Mouse (Mus musculus) lung, postnatal 0 days (tissue): ENCODE results near the gene Col1a1. TPM values are rescaled to one million over a fixed set of nuclear protein-coding genes. Genes with fewer than 3 reads are reported as not detected.
A peak's percentile ranks its signal among the peaks of the same experiment; 100 is the strongest.

Source experiments
- ATAC-seq: fragments of 200-750 bp; cut with Nextera tagmentation; 2 replicates; pipeline ENCODE4 v1.8.0; 2017; ENCODE audit warnings: moderate library complexity
- DNase-seq: peaks from one replicate; pipeline ENCODE4 v3.0.0-alpha.2; 2016; ENCODE audit warnings: low spot score
- H3K27ac ChIP-seq: fragments of 300-500 bp; sonication (generic); 2 replicates; pipeline ENCODE4 v1.5.1; 2014; ENCODE audit warnings: antibody characterized with exemption, mild to moderate bottlenecking, low read length, mixed read lengths
- H3K27me3 ChIP-seq: fragments of 300-500 bp; sonication (generic); replicated peaks from 2 replicates; pipeline ENCODE4 v1.6.1; 2014; ENCODE audit warnings: low read length, mixed read lengths; ENCODE audit not compliant: insufficient read depth
- H3K36me3 ChIP-seq: fragments of 300-500 bp; sonication (generic); 2 replicates; pipeline ENCODE4 v1.6.1; 2014; ENCODE audit warnings: low read length, mixed read lengths; ENCODE audit not compliant: insufficient read depth
- H3K4me1 ChIP-seq: fragments of 300-500 bp; sonication (generic); 2 replicates; pipeline ENCODE4 v1.6.1; 2014; ENCODE audit warnings: antibody characterized with exemption, low read depth, low read length, mixed read lengths; ENCODE audit not compliant: insufficient read depth
- H3K4me2 ChIP-seq: fragments of 300-500 bp; sonication (generic); replicated peaks from 2 replicates; pipeline ENCODE4 v1.6.1; 2014; ENCODE audit warnings: low read depth, mild to moderate bottlenecking, low read length, moderate library complexity, mixed read lengths
- H3K4me3 ChIP-seq: fragments of 300-500 bp; sonication (generic); 2 replicates; pipeline ENCODE4 v1.5.1; 2014; ENCODE audit warnings: low read depth, low read length
- H3K9ac ChIP-seq: fragments of 300-500 bp; sonication (generic); replicated peaks from 2 replicates; pipeline ENCODE4 v1.6.1; 2014; ENCODE audit warnings: low read depth, mild to moderate bottlenecking
- H3K9me3 ChIP-seq: fragments of 300-500 bp; sonication (generic); 2 replicates; pipeline ENCODE4 v1.6.1; 2016; ENCODE audit warnings: low read length, mixed read lengths
- CTCF ChIP-seq: IDR thresholded peaks from 2 replicates; pipeline ENCODE4 v1.5.1; 2016; ENCODE audit warnings: antibody characterized with exemption, mild to moderate bottlenecking
- EP300 ChIP-seq: IDR thresholded peaks from 2 replicates; pipeline ENCODE4 v1.6.1; 2016; ENCODE audit warnings: antibody characterized with exemption, mild to moderate bottlenecking, control low read depth
- WGBS: fragments of 180-500 bp; shearing (Covaris S2); extraction: QIAGEN DNeasy Blood & Tissue Kit; methylation state at CpG from one replicate; pipeline ENCODE4 v1.1.7; 2014; 5-methylcytosine and 5-hydroxymethylcytosine counted together
- polyA plus RNA-seq: library from polyadenylated mRNA; unstranded; fragments of >200 nt; fragmentation: Nextera tagmentation; extraction: Ambion mirVana; gene quantifications from 2 replicates; pipeline ENCODE4 v1.2.1, GENCODE M21; 2015

Col1a1 gene
- polyA plus RNA-seq, 1 experiment from 2014 or later = 478 TPM

DNA sequence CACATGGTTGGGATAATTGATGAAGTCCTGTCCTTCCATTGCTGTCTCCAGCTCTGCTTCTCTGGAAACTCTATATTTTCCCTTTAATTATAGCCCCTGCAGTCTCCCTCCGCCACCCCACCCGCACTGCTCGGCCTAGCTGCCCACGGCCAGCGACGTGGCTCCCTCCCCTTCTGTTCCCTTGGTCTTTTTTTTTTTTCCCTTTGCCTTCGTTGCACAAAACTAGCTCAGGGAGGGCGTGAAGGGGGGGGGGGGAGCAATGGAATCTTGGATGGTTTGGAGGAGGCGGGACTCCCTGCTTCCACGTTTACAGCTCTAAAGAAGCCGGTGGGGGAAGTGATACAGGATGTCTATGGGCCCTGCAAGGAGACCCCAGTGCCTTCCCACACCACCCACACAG, 1.5 kb upstream of the Col1a1 start:
- H3K36me3 ChIP-seq = no peaks in the 10 kb centered on the region
- H3K27me3 ChIP-seq = peaks cover 16% of the 10 kb centered on the region; the same call in 1 of the 2 replicates
- H3K4me2 ChIP-seq = no peak overlapping the region
- no peak overlapping the region for H3K4me3 ChIP-seq
- WGBS = 38% methylated on average over 11 of the region's 11 CpGs
- H3K27ac ChIP-seq = peak overlapping the region; percentile 59; the same call in 1 of the 2 replicates
- TF ChIP-seq CTCF = no peak
- TF ChIP-seq EP300 = no peak
- no peaks in the 10 kb centered on the region for H3K9me3 ChIP-seq
- no peaks in the 10 kb centered on the region for H3K4me1 ChIP-seq
- peak; percentile 59 for DNase-seq
- no peak for ATAC-seq
- H3K9ac ChIP-seq = no peak overlapping the region

DNA sequence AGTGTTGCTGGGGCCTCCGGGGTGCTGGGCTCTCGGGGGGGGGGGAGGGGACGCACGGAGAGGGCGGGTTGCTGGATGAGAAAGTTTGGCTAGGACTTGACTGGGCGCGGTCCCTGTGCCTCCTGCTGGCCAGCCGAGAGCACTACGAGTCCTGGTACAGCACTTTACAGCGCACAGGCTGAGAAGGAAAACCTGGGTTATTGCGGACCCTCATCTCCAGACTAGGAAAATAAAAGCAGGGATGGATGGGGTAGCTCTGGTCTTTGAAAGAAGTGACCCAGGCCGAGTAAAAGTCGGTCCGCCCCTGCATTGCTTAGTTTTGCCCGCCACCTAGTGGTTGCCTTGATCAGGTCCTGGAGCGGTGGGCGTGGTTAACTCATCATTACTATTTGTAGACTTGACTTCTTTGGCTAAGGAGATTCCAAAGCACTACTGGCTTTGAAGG, 849 bp downstream of the Col1a1 start:
- ATAC-seq = peak; percentile 68
- peak overlapping the region; percentile 61 for H3K4me2 ChIP-seq
- TF ChIP-seq CTCF = peak; percentile 92
- peak; percentile 19; the same call in 1 of the 2 replicates for TF ChIP-seq EP300
- H3K27me3 ChIP-seq = peaks cover 16% of the 10 kb centered on the region; the same call in 1 of the 2 replicates
- DNase-seq = peak; percentile 97
- no peak overlapping the region for H3K9ac ChIP-seq
- no peaks in the 10 kb centered on the region for H3K4me1 ChIP-seq
- WGBS = under 1% methylated on average over 14 of the region's 17 CpGs
- H3K27ac ChIP-seq = peak overlapping the region; percentile 76
- H3K36me3 ChIP-seq = no peaks in the 10 kb centered on the region
- H3K9me3 ChIP-seq = no peaks in the 10 kb centered on the region
- H3K4me3 ChIP-seq = peak overlapping the region; percentile 42

DNA sequence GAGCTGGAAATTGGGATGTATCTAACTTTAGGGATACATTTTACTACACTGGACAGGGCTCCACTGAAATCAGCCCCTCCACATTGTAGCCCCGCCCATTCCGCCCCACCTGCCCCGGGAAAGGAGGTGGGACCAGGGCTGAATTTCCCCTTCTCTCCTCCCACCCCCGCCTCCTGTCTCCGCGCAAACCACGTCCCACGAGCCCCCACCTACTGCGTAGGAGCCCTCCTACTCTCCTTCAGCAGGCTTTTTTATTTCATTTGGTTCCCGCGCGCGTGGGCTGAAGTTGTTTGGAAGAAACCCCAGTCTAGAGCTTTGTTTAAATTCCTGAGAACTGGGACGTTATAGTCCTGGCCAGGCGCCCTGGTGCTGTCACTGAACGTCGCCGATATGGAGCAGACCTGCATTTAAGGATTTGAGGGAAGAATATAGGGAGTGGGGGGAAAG, 1.3 kb downstream of the Col1a1 start:
- H3K27me3 ChIP-seq = peaks cover 16% of the 10 kb centered on the region; the same call in 1 of the 2 replicates
- no peaks in the 10 kb centered on the region for H3K9me3 ChIP-seq
- H3K36me3 ChIP-seq = no peaks in the 10 kb centered on the region
- H3K9ac ChIP-seq = no peak overlapping the region
- DNase-seq = peak; percentile 54
- TF ChIP-seq CTCF (no peak), EP300 (no peak)
- peak overlapping the region; percentile 42 for H3K4me3 ChIP-seq
- 1% methylated on average over 18 of the region's 18 CpGs for WGBS
- peak overlapping the region; percentile 38; the same call in 1 of the 2 replicates for H3K27ac ChIP-seq
- ATAC-seq = peak; percentile 20
- no peaks in the 10 kb centered on the region for H3K4me1 ChIP-seq
- H3K4me2 ChIP-seq = peak overlapping the region; percentile 61

DNA sequence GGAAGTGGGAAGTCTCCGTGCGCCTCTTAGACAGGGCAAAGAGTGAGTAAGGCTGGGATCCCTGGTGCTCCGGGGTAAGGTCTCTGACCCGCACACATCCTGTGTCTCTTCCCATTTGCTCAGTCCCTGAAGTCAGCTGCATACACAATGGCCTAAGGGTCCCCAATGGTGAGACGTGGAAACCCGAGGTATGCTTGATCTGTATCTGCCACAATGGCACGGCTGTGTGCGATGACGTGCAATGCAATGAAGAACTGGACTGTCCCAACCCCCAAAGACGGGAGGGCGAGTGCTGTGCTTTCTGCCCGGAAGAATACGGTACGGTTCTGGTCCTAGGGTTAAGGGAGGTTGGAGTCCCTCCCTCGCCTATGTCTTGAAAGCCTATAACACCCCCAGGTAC, 1.8 kb downstream of the Col1a1 start:
- no peak for DNase-seq
- peaks cover 16% of the 10 kb centered on the region; the same call in 1 of the 2 replicates for H3K27me3 ChIP-seq
- no peaks in the 10 kb centered on the region for H3K4me1 ChIP-seq
- WGBS = under 1% methylated on average over 15 of the region's 15 CpGs
- no peak overlapping the region for H3K9ac ChIP-seq
- peak overlapping the region; percentile 42 for H3K4me3 ChIP-seq
- no peak for ATAC-seq
- H3K9me3 ChIP-seq = no peaks in the 10 kb centered on the region
- H3K4me2 ChIP-seq = peak overlapping the region; percentile 61
- TF ChIP-seq EP300 = no peak
- TF ChIP-seq CTCF = no peak
- no peak overlapping the region for H3K27ac ChIP-seq
- H3K36me3 ChIP-seq = no peaks in the 10 kb centered on the region

DNA sequence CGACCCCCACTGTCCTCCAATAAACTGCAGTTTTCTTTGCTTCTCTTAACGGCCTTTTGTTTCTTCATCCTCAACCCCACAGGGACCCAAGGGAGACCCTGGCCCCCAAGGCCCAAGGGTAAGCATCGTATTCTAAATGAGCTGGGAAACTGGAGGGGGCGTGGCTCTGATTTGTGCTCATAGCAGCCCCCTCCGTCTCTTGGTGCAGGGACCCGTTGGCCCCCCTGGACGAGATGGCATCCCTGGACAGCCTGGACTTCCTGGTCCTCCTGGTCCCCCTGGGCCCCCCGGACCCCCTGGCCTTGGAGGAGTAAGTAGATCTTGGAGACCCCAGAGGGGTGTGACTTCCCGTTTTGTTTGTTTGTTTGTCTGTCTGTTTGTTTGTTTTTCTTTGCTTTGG, 2.3 kb downstream of the Col1a1 start:
- Histone ChIP-seq H3K4me3 (peak overlapping the region; percentile 42), H3K27ac (no peak overlapping the region), H3K4me1 (no peaks in the 10 kb centered on the region), H3K36me3 (no peaks in the 10 kb centered on the region), H3K9ac (no peak overlapping the region), H3K4me2 (peak overlapping the region; percentile 61), H3K9me3 (no peaks in the 10 kb centered on the region), H3K27me3 (peaks cover 16% of the 10 kb centered on the region; the same call in 1 of the 2 replicates)
- TF ChIP-seq CTCF (no peak), EP300 (no peak)
- ATAC-seq (no peak), DNase-seq (no peak)
- WGBS = 19% methylated on average over 9 of the region's 9 CpGs

DNA sequence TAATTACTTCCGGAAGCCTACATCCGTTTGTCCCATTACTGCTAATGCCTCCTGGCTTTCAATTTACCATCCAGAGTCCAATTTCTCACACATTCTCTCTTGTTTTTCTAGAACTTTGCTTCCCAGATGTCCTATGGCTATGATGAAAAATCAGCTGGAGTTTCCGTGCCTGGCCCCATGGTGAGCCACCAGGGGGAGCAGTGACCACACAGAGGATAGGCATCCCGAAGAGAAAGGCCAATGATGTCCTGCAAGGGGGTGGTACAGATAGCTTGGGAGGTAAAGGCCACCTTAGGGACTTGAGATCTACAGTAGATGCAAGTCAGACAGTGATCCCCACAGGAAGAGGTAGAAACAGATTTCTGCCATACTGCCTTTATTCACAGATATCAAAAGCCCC, 3.3 kb downstream of the Col1a1 start:
- Histone ChIP-seq H3K4me2 (no peak overlapping the region), H3K9ac (no peak overlapping the region), H3K9me3 (no peaks in the 10 kb centered on the region), H3K27me3 (peaks cover 16% of the 10 kb centered on the region; the same call in 1 of the 2 replicates), H3K4me1 (no peaks in the 10 kb centered on the region), H3K36me3 (no peaks in the 10 kb centered on the region), H3K27ac (no peak overlapping the region), H3K4me3 (no peak overlapping the region)
- no peak for TF ChIP-seq EP300
- peak; percentile 93 for TF ChIP-seq CTCF
- WGBS = 20% methylated on average over 4 of the region's 4 CpGs
- no peak for ATAC-seq
- peak; percentile 80 for DNase-seq
